Mouse (Mus musculus) forebrain, embryonic 12.5 days (tissue): ENCODE results near the gene Hdac10. TPM values are rescaled to one million over a fixed set of nuclear protein-coding genes. Genes with fewer than 3 reads are reported as not detected.

Source experiments
- ATAC-seq: fragments of 200-750 bp; cut with Nextera tagmentation; 2 replicates; pipeline ENCODE4 v1.8.0; 2017; ENCODE audit warnings: moderate TSS enrichment; ENCODE audit not compliant: low FRiP score
- H3K27ac ChIP-seq: fragments of 300-500 bp; sonication (generic); 2 replicates; pipeline ENCODE4 v1.5.1; 2016; ENCODE audit warnings: mild to moderate bottlenecking
- H3K27me3 ChIP-seq: fragments of 300-500 bp; sonication (generic); 2 replicates; pipeline ENCODE4 v1.6.1; 2016; ENCODE audit warnings: mild to moderate bottlenecking
- H3K36me3 ChIP-seq: fragments of 300-500 bp; sonication (generic); replicated peaks from 2 replicates; pipeline ENCODE4 v1.6.1; 2016; ENCODE audit warnings: mild to moderate bottlenecking
- H3K4me1 ChIP-seq: fragments of 300-500 bp; sonication (generic); 2 replicates; pipeline ENCODE4 v1.6.1; 2016
- H3K4me2 ChIP-seq: fragments of 300-500 bp; sonication (generic); 2 replicates; pipeline ENCODE4 v1.6.1; 2016; ENCODE audit warnings: mild to moderate bottlenecking, moderate library complexity
- H3K4me3 ChIP-seq: fragments of 300-500 bp; sonication (generic); replicated peaks from 2 replicates; pipeline ENCODE4 v1.5.1; 2016; ENCODE audit warnings: mild to moderate bottlenecking
- H3K9ac ChIP-seq: fragments of 300-500 bp; sonication (generic); 2 replicates; pipeline ENCODE4 v1.6.1; 2016; ENCODE audit warnings: mild to moderate bottlenecking
- H3K9me3 ChIP-seq: fragments of 300-500 bp; sonication (generic); 2 replicates; pipeline ENCODE4 v1.6.1; 2016
- WGBS: fragments of 180-500 bp; shearing (Covaris S2); methylation state at CpG from one replicate; pipeline ENCODE4 v1.1.7; 2016; 5-methylcytosine and 5-hydroxymethylcytosine counted together
- polyA plus RNA-seq: library from polyadenylated mRNA; unstranded; fragments of >200 nt; fragmentation: Nextera tagmentation; extraction: Ambion mirVana; gene quantifications from 2 replicates; pipeline ENCODE4 v1.2.1, GENCODE M21; 2016

Hdac10 gene
- polyA plus RNA-seq, 1 experiment from 2014 or later: 20.5 TPM

DNA sequence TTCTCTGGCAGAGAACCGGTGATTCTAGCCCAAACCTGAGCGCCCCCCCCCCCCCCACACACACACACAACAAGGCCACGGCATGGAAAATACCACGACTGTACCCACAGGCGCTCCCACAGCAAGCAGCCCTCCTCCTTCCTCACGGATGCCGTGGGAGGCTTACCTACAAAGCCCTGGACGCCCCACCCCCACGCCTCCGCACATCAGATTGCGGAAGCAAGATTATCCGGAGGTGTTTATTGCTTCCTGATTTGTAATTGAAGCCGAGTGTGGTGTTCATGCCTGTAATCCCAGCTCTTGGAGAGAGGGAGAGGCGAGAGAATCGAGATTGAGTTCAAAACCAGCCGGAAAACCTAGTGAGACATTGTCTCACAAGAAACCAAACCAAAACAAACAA lies 18.5 kb upstream of the Hdac10 start:
- H3K4me1 ChIP-seq: peaks cover 41% of the 10 kb centered on the region
- peak overlapping the region; percentile 55 for H3K9ac ChIP-seq
- H3K27ac ChIP-seq: peak overlapping the region; percentile 33; the same call in 1 of the 2 replicates
- H3K36me3 ChIP-seq: peaks cover 37% of the 10 kb centered on the region
- WGBS: 9% methylated on average over 15 of the region's 16 CpGs
- H3K4me2 ChIP-seq: peak overlapping the region; percentile 79
- peak overlapping the region; percentile 69 for H3K4me3 ChIP-seq
- no peak for ATAC-seq
- no peaks in the 10 kb centered on the region for H3K9me3 ChIP-seq
- peaks cover 13% of the 10 kb centered on the region for H3K27me3 ChIP-seq

DNA sequence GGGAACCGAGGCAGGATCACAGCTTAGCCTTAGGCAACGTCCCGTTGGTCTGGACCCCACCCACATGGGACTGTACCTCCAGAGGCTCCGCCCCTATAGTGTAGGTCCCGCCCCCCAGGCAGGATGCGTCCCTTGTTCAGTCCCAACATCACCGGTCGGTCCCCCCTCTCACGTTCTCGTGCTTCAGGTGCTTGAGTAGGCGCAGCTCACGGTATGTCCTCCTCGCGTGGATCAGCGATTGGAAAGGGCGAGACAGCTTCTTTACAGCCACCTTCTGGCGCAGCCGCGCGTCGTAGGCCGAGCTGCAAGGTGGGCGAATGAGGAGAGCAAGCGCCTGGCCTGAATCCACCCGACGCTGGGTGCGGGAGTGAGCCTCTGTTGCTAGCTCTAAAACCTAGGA lies 18.0 kb upstream of the Hdac10 start:
- 5% methylated on average over 27 of the region's 27 CpGs for WGBS
- Histone ChIP-seq H3K4me3 (peak overlapping the region; percentile 69), H3K36me3 (peaks cover 37% of the 10 kb centered on the region), H3K9me3 (no peaks in the 10 kb centered on the region), H3K4me1 (peaks cover 38% of the 10 kb centered on the region), H3K4me2 (peak overlapping the region; percentile 79), H3K27ac (peak overlapping the region; percentile 33; the same call in 1 of the 2 replicates), H3K27me3 (peaks cover 17% of the 10 kb centered on the region), H3K9ac (peak overlapping the region; percentile 55)
- peak; percentile 39; the same call in 1 of the 2 replicates for ATAC-seq

DNA sequence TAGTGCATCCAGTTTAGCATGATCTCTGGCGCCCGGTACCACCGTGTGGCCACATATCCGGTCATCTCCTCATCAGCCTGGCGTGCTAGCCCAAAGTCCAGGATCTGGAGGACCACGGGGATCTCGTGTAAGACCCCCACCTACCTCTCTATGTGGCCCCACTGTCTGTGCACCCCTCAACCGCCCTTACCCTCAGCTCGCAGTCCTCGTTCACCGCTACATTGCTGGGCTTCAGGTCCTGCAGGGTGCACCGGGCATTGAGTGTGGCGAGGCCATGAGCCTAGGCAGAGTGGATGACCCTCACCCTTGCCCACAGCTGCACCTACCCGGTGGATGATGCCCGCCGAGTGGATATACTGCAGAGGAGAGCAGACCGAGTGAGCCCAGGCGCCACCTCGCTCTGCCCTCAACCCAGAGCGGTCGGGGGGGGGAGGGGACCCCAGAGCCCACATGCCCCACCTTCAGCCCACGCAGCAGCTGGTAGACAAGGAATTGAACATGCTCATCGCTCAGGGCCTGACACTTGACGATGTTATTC lies 17.4 kb upstream of the Hdac10 start:
- peaks cover 24% of the 10 kb centered on the region for H3K27me3 ChIP-seq
- H3K4me3 ChIP-seq: no peak overlapping the region
- no peak overlapping the region for H3K9ac ChIP-seq
- 79% methylated on average over 24 of the region's 24 CpGs for WGBS
- H3K9me3 ChIP-seq: no peaks in the 10 kb centered on the region
- peak overlapping the region; percentile 79 for H3K4me2 ChIP-seq
- ATAC-seq: no peak
- H3K36me3 ChIP-seq: peaks cover 37% of the 10 kb centered on the region
- peaks cover 43% of the 10 kb centered on the region for H3K4me1 ChIP-seq
- no peak overlapping the region for H3K27ac ChIP-seq

DNA sequence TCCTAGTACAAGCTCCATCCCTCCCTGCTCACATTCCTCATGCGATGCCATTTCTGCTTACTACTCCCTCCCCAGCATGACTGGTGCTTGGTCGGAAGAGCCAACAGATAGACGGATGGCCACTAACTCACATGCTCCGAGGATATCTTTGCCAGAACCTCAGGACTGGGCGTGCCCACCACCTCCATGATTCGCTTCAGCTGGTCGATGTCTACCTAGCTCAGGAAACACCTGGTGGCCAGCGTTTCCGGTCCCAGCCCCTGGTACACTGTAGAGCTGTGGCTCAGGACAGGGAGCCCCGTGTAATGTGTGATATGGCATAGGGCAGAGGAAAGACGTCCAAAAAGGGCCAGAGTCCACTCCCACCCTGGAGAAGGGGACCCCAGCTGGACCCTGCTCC lies 16.5 kb upstream of the Hdac10 start:
- 92% methylated on average over 11 of the region's 11 CpGs for WGBS
- Histone ChIP-seq H3K27ac (no peak overlapping the region), H3K27me3 (peaks cover 28% of the 10 kb centered on the region), H3K9me3 (no peaks in the 10 kb centered on the region), H3K36me3 (peaks cover 37% of the 10 kb centered on the region), H3K4me3 (no peak overlapping the region), H3K9ac (no peak overlapping the region), H3K4me2 (no peak overlapping the region), H3K4me1 (peaks cover 47% of the 10 kb centered on the region)
- ATAC-seq: no peak

DNA sequence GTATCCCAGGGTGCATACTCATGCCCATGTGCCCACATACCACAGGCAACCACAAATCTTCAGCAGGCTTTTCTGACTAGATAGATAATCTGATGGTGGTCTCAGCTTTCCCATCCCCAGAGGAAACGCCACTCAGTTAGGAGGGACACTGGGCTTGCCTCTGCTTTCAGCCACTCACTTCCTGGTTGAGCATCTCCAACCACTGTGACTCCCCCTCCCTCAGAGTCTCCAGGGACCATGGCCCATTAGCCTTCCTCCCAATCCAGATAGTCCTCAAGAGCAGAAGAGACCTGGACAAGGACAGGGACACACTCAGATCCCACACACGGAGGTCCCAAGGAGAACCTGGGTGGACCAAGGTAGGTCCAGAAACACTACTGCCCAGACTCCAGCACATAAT lies 14.6 kb upstream of the Hdac10 start:
- H3K27me3 ChIP-seq: peaks cover 32% of the 10 kb centered on the region
- no peak overlapping the region for H3K27ac ChIP-seq
- no peaks in the 10 kb centered on the region for H3K9me3 ChIP-seq
- H3K4me2 ChIP-seq: no peak overlapping the region
- H3K9ac ChIP-seq: no peak overlapping the region
- 89% methylated on average over 2 of the region's 2 CpGs for WGBS
- H3K36me3 ChIP-seq: peaks cover 37% of the 10 kb centered on the region
- H3K4me3 ChIP-seq: no peak overlapping the region
- H3K4me1 ChIP-seq: peaks cover 45% of the 10 kb centered on the region
- no peak for ATAC-seq

DNA sequence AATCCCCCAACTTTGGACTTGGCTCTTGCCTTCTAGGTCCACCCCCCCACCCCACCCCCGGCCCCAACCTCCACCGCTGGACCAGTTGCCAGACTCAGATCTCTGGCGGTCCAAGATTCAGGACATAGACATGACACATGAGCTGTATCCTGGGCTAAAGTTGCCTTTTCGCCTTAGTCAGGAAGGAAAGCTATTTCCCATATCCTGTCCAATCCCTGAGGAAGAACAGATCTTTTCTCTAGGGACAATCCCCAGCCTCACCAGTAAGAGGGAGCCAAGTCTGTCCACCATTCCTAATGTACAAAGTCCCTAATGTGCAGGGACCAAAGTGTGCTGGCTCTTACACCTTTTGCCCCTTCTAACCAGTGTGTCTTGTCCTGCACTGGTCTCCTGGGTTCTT lies 13.4 kb upstream of the Hdac10 start:
- peaks cover 22% of the 10 kb centered on the region for H3K27me3 ChIP-seq
- no peaks in the 10 kb centered on the region for H3K9me3 ChIP-seq
- no peak overlapping the region for H3K9ac ChIP-seq
- 81% methylated on average over 4 of the region's 4 CpGs for WGBS
- no peak overlapping the region for H3K27ac ChIP-seq
- peaks cover 42% of the 10 kb centered on the region for H3K4me1 ChIP-seq
- no peak overlapping the region for H3K4me2 ChIP-seq
- H3K4me3 ChIP-seq: no peak overlapping the region
- peaks cover 37% of the 10 kb centered on the region for H3K36me3 ChIP-seq
- no peak for ATAC-seq

DNA sequence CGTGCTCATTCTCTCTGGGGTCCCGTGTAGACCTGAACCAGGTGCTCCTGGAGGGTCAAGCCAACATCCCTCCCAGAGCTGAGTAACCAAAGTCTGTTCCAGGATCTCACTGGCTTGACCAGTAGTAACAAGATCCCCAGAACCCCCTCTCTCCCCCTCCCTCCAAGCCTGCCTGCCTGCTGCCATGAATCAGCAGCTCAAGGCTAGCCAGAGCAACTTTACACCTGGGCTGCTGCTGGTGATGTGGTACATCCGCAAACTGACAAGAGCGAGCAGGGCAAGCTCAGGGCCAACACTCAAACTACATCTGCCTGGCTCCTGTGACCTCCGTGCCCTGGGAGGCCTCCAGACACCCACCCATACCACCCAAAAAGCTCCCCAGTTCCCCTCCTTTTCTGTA lies 12.9 kb upstream of the Hdac10 start:
- no peak for ATAC-seq
- no peak overlapping the region for H3K27ac ChIP-seq
- peak overlapping the region; percentile 97; the same call in 1 of the 2 replicates for H3K4me2 ChIP-seq
- peaks cover 38% of the 10 kb centered on the region for H3K4me1 ChIP-seq
- peaks cover 37% of the 10 kb centered on the region for H3K36me3 ChIP-seq
- H3K4me3 ChIP-seq: no peak overlapping the region
- H3K9me3 ChIP-seq: no peaks in the 10 kb centered on the region
- 27% methylated on average over 5 of the region's 5 CpGs for WGBS
- no peak overlapping the region for H3K9ac ChIP-seq
- peaks cover 22% of the 10 kb centered on the region for H3K27me3 ChIP-seq

DNA sequence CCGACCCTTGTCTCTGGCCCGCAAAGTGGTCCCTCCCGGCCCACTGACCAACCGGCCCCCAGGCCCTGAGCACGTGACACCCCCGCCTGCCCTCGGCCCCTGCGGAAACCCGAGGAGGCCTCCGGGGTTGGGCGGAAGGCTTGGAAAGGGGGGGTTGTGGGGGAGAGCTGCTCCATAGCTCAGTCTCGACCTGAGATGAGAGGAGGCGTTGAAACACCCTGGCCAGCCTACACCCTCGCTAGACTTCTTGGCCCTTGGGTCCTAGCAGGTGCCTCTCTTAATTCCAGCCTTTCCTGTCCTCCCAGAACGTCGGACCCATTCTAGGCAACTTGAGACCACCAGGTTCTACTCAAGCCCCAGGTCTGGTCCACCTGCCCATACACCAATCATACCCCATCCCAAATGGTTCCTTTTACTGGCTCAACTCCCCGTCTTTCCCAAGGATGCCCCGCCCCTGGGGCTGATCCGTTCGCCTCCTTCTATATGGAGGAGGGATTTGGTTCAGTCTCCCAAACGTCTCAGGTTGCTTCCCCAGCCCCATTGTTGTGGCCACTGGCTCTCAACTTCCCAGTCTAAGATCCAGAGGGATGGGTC lies 12.3 kb upstream of the Hdac10 start, which contains the start of gene Mapk12:
Mapk12 (minus strand) TSS at position 45 of the 594 bp plus-strand sequence.
- peak; percentile 70 for ATAC-seq
- peak within 1 kb of the TSS; percentile 97 for H3K4me2 ChIP-seq
- peaks cover 34% of the 10 kb centered on the region for H3K36me3 ChIP-seq
- H3K4me3 ChIP-seq: peak within 1 kb of the TSS; percentile 52
- peaks cover 33% of the 10 kb centered on the region for H3K4me1 ChIP-seq
- peaks cover 19% of the 10 kb centered on the region for H3K27me3 ChIP-seq
- H3K9me3 ChIP-seq: no peaks in the 10 kb centered on the region
- peak within 1 kb of the TSS; percentile 56 for H3K27ac ChIP-seq
- WGBS: under 1% methylated on average over 21 of the region's 21 CpGs
- peak within 1 kb of the TSS; percentile 77 for H3K9ac ChIP-seq

DNA sequence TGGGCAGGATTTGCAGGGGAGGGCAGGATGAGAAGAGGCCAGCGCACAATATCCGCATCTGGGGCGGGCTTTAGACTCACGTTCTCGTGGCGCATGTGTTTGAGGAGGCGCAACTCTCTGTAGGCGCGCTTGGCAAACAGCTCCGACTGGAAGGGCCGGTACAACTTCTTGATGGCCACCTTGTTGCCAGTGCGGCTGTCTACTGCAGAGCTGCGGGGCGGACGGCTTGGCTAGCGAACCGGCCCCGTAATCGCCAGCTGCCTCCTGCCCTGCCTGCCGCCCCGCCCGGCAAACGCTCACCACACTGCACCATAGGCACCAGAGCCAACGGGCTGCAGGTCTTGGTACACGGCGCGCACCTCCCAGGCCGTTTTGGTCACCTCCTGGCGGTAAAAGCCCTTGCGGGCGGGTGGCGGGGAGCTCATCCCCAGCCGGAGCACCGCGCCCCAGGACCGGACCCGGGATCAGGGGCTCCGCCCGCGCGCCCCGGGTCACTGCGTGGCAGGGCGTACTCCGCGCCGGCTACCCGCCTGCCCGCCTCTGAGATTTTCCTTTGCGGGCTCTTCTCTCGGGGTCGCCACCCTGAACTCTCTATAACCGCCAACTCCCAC lies 11.7 kb upstream of the Hdac10 start:
- H3K27me3 ChIP-seq: peaks cover 19% of the 10 kb centered on the region
- H3K4me3 ChIP-seq: peak overlapping the region; percentile 52
- ATAC-seq: peak; percentile 61
- peak overlapping the region; percentile 77 for H3K9ac ChIP-seq
- peaks cover 33% of the 10 kb centered on the region for H3K4me1 ChIP-seq
- no peaks in the 10 kb centered on the region for H3K9me3 ChIP-seq
- peaks cover 29% of the 10 kb centered on the region for H3K36me3 ChIP-seq
- peak overlapping the region; percentile 97 for H3K4me2 ChIP-seq
- H3K27ac ChIP-seq: peak overlapping the region; percentile 56
- WGBS: under 1% methylated on average over 53 of the region's 53 CpGs

DNA sequence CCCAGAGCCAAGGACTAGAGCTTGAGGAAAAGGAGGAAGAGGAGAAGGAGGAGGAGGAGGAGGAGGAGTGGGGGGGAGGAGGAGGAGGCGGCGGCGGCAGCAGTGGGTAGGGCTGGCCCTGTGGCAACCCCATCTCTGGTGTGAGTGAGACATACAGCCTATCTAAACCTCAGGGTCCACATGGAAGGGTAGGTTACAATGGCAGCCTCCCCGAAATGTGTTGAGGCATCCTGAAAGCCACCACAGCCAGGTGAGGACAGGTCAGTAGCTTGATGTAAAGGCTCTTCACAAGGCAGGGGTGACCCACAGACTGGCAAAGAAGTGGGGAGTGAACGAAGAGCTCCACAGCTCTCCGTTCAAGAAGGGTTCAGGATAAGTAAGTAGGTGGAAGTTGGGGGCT lies 10.0 kb upstream of the Hdac10 start:
- no peaks in the 10 kb centered on the region for H3K9me3 ChIP-seq
- H3K9ac ChIP-seq: no peak overlapping the region
- no peak overlapping the region for H3K4me2 ChIP-seq
- ATAC-seq: no peak
- WGBS: 95% methylated on average over 6 of the region's 6 CpGs
- H3K4me1 ChIP-seq: peaks cover 33% of the 10 kb centered on the region
- no peak overlapping the region for H3K27ac ChIP-seq
- H3K36me3 ChIP-seq: peaks cover 12% of the 10 kb centered on the region
- peaks cover 19% of the 10 kb centered on the region for H3K27me3 ChIP-seq
- no peak overlapping the region for H3K4me3 ChIP-seq

DNA sequence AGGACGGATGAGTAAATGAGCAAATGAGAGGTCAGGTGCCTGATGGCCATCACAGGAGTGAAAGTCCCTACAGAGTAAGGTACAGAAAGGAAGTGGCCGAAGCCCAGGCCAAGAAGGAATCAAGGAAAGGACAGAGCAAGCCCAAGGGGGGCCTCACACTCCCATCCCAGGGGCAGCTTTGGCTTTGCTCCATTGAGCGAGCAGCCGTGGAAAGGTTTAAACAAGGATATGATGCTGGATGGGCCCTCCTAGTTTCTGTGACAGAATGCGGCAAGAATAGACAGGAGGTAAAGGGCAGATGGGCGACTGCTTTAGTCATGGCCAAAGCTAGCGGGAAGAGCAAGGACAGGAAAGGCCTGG lies 9.5 kb upstream of the Hdac10 start:
- Histone ChIP-seq H3K9me3 (no peaks in the 10 kb centered on the region), H3K27ac (no peak overlapping the region), H3K4me3 (no peak overlapping the region), H3K9ac (no peak overlapping the region), H3K27me3 (peaks cover 19% of the 10 kb centered on the region), H3K36me3 (peaks cover 7% of the 10 kb centered on the region), H3K4me2 (no peak overlapping the region), H3K4me1 (peaks cover 33% of the 10 kb centered on the region)
- no peak for ATAC-seq
- WGBS: 90% methylated on average over 7 of the region's 7 CpGs

DNA sequence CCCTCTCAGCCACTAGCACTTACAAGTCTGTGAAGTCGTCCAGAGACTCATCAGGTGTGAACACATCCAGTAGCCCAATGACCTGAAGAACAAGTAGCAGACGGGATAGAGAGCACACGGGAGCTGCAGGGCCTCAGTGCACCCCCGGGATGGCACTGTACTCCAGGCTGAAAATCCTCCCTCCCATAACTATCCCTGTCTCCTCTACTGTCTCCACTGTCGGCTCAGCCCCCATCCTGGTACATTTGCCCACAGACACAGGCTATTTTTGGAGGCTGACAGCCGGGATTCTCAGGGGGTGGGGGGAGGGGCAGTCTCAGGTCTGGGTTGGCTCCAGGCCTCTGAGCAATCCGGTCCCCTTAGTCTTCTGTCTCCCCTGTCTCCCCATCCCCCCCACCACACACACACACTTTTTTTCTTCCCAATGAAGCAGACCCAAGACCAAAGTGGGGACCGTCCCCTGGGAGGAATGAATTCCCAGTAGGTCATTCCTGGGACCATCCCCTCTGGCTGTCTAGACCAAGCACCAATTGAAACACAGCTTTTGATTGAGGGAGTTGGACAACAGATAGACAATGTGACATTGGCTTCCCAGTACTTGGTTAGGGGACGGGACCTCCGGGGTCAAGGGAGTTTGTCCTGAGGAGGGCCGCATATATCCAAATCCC lies 9.0 kb upstream of the Hdac10 start:
- no peak for ATAC-seq
- H3K4me3 ChIP-seq: no peak overlapping the region
- no peak overlapping the region for H3K9ac ChIP-seq
- H3K36me3 ChIP-seq: peaks cover 2% of the 10 kb centered on the region
- H3K27me3 ChIP-seq: peaks cover 19% of the 10 kb centered on the region
- H3K27ac ChIP-seq: no peak overlapping the region
- H3K4me2 ChIP-seq: no peak overlapping the region
- 75% methylated on average over 11 of the region's 11 CpGs for WGBS
- H3K4me1 ChIP-seq: peaks cover 33% of the 10 kb centered on the region
- H3K9me3 ChIP-seq: no peaks in the 10 kb centered on the region
